Mouse (Mus musculus): ENCODE data around the gene Mrps18c. TPM values are rescaled to one million over a fixed set of nuclear protein-coding genes. Genes with fewer than 3 reads are reported as not detected.
A peak's percentile ranks its signal among the peaks of the same experiment; 100 is the strongest.

Mrps18c gene
- total RNA-seq (2021), result 10 to 100 TPM; 85.1 to 86.7 TPM
- long read RNA-seq, experiment 1, transcript Mrps18c-202 (5 exons, 460 nt), result minor isoform, 12 of 119 reads
- long read RNA-seq, experiment 1, transcript Mrps18c-201 (6 exons, 638 nt), result major isoform, 95 of 119 reads
- long read RNA-seq, experiment 1, partial matches to known transcripts, result 0 of 119 reads
- long read RNA-seq, experiment 1, other reads (novel, unspliced or antisense), result 9 of 119 reads
- long read RNA-seq, experiment 2, transcript Mrps18c-202 (5 exons, 460 nt), result minor isoform, 7 of 79 reads
- long read RNA-seq, experiment 2, transcript Mrps18c-201 (6 exons, 638 nt), result major isoform, 69 of 79 reads
- long read RNA-seq, experiment 2, partial matches to known transcripts, result 1 of 79 reads
- long read RNA-seq, experiment 2, other reads (novel, unspliced or antisense), result 1 of 79 reads

DNA sequence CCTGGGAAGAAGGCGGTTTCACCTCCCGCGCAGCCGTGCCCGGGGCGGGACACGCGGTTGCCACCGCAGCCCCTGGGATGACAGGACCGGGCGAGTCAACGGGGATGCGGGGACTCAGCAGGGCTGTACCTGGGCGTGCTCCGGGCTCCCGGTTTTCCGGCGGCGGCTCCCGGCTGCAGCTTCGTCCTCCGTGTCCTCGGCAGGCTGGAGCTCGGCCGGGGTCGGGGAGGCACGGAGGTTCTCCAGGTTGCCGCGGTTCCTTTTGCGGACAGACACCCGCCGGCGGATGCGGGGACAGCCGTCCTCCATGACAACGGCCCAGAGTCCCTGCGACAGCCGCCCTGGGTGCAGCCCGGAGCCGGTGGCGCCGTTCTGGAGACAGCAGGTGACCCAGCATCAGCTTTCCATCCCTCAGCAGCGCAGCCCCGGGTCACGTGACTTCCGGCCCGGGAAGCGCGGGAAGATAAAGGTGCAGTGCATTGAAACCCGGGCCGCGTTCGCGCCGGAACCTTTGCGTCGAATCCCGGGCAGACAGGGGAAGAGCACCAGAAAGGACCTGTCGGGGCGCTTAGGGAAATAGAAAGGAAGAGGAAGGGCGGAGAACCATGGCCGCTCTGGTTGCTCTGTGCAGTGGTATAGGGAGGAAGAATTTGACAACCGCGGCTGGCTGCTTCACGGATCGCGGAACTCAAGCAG is at the start of gene Mrps18c, which contains the start of gene Helq:
Mrps18c (plus strand) TSS at position 463 of the 696 bp plus-strand sequence.
Helq (minus strand) TSS at position 434 of the 696 bp plus-strand sequence.
- DNase-seq, result peak; percentile 90 to 91

GRCm38 (mm10) chr5:100750617-100751255 is 47.7 kb upstream of the Mrps18c start:
- DNase-seq, result peak in 1 of 2 experiments; percentile 10

DNA sequence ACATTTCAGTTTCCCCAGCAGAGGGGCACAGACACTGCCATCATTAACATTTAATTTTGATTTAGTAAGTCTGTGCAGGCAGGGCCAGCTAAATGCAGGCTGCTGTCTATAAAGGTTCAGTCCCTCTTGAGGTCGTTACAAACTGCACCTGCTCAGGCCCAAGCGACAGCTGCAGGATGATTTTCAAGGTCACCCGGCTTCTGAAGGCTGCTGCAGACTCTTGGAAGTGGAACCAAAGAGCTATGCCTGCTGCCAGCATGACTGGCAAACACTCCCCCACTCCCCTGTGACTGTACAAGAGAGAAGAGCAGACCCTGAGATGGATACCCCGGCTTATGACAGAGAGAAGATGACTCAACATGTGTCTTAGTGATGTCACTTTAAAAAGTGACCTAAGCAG is 46.8 kb upstream of the Mrps18c start:
- DNase-seq, result no peak

DNA sequence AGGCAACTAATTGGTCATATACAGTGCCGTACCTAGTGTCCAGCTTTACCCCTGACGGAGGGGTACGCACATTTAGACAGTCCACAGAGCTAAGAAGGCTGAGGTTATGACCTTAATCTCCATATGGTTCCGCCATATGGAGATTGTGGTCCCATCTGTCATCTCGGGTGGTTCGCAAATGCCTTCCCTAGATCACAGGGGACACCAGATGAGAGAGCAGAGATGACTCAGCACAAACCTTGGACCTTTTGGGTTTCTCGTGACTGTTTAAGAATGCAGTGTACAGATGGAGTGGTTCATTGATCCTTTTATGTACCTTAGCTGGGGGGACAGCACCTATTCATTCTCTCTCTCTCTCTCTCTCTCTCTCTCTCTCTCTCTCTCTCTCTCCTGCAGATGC is 45.0 kb upstream of the Mrps18c start:
- no peak for DNase-seq

DNA sequence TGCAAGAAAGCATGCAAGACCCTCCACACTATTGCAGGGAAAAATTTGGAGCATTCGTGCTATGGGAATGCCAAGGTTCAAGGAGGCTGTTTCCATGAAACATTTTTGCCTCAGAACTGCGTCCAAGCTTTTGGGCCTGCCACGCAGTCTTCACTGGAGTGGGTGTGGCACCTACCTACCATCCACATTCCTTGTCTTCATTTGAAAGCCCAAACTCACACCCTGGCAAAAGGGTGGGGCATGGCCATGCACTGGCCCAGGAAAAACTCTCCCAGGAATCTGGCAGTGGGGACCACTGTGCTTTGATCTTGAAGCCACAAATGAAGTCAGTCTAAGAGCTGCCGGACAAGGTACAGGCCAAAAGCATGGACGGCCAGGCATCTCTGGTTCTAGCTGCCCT is 40.3 kb upstream of the Mrps18c start:
- no peak for DNase-seq

DNA sequence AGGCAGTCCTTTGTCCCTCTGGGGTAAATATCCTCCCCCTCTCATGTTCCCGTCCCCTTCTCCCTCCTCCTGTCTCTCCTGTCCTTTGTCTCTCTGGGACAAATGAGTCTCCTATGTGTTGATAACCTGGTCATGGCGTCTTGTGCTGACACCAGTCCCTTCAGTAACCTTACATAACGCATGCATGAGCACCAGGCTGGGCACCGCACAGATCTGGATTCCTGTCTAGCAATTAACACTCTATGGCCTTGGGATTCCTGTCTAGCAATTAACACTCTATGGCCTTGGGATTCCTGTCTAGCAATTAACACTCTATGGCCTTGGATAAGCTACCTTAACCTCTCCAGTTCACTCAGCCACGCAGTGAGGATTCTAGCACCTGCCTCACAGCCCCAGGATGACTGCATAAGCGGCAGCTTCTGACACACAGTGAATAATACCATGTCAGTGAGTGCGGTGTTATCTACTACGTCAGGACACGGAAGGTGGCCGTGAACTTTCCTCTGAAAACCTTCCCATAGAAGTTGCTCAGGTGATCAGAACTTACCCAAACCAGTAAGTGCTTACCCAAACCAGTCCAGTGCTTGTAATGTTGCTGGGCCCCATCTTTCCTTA is 38.3 kb upstream of the Mrps18c start:
- DNase-seq, result no peak

GRCm38 (mm10) chr5:100761736-100762135 is 36.7 kb upstream of the Mrps18c start:
- DNase-seq, result no peak

GRCm38 (mm10) chr5:100766026-100766425 is 32.4 kb upstream of the Mrps18c start:
- no peak for DNase-seq

DNA sequence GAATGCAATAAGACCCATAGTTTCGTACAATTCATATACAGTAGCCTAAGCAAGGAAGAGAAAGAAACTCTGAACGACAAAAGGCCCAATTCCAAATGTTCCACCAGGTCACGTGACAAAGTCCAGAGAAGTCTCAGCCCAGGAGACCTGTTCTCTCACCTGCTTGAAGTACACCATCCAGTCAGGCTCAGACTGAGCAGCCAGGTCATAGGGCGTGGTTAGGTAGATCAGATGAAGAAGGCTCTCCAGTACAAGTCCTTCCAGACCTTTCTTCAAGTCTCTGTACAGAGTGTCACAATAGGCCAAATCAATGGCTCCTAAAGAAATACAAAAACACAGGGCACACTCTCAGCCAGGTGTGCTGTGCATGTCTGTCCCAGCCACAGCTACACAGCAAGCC is 26.9 kb upstream of the Mrps18c start:
- DNase-seq, result no peak

- no peak for DNase-seq
These were observed 22.5 kb upstream of the Mrps18c start for GRCm38 (mm10) chr5:100775778-100776404.

DNA sequence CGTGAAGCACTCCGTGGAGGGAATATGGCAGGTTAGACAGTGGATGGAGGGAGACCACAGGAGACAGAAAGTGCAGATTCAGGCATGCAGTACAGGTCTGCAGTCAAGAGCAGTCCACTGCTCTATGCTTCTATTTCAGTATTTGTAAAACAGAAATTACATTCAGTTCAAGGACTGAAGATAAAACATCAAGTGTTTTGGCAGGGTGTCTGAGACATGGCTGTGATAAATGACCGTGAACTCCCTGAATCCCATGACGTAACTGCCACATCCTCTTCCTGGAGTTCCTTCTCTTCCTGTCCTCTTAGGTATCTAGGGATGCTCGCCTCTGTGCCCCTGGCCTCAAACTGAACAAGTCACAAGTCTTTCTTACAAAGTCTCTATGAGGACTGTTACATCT is 21.5 kb upstream of the Mrps18c start:
- no peak for DNase-seq

- no peak for DNase-seq
These were observed 19.4 kb upstream of the Mrps18c start for GRCm38 (mm10) chr5:100779002-100779401.

GRCm38 (mm10) chr5:100787527-100787926 is 10.9 kb upstream of the Mrps18c start:
- DNase-seq, result no peak

DNA sequence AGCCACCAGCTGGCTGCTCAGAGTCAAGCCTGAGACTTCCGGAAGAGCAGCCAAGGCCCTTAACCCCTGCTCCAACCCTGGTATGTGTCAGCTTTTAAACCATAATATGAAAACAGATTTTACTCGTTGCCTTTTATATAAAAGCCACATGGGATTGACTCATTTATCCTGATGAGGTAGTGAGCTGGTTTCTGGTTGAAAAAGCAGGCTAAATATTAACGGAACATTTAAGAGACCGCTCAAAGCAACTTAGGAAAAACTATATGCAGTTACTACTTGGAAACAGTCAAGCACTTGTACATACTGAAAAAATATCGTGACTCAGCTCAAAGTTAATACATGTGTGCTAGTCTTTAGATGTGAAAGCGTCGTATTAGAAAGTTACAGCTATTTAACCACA is 6.2 kb upstream of the Mrps18c start:
- no peak for DNase-seq

GRCm38 (mm10) chr5:100794084-100794483 is 4.3 kb upstream of the Mrps18c start:
- DNase-seq, result no peak

- DNase-seq, result no peak
These were observed 19.9 kb downstream of the Mrps18c start for GRCm38 (mm10) chr5:100818341-100818740.

DNA sequence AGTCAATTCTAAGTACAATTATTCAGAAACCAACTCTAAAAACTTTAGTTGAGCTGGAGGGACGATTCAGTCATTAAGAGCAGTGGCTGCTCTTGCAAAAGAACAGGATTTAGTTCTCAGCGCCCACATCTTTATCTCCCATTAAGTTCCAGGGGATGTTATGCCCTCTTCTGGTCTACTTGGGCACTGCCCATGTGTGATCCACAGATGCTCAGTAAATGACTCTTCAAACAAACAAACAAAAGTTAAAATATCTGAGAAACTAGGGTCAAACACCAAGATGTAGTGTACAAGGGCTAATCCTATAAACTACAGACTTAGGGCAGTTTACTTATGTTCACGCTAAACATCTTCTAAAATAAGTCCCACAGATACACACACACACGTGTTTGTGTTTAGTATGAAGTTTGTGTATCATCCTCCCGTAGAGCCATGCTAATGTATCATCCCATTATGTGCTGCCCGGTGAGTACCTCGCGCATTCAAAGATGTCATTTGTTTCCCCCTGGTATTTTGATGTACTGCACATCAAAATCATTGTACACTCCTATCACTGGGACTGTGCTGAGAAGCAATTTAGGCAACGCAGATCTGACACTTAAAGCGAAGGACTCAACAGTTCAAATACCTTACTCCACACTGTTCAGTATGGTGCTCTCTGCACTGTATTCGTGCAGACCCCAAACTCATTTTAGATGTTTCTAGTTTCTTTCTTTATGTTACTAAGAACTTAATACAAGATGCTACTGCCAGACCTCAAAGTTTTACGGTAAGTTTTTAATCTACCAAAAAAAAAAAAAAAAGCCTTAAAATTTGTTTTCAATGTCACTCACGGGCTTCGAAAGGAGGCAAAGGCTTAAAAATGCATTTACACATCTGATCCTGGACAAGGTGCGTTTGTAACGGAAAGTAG is 21.4 kb downstream of the Mrps18c start:
- no peak for DNase-seq

DNA sequence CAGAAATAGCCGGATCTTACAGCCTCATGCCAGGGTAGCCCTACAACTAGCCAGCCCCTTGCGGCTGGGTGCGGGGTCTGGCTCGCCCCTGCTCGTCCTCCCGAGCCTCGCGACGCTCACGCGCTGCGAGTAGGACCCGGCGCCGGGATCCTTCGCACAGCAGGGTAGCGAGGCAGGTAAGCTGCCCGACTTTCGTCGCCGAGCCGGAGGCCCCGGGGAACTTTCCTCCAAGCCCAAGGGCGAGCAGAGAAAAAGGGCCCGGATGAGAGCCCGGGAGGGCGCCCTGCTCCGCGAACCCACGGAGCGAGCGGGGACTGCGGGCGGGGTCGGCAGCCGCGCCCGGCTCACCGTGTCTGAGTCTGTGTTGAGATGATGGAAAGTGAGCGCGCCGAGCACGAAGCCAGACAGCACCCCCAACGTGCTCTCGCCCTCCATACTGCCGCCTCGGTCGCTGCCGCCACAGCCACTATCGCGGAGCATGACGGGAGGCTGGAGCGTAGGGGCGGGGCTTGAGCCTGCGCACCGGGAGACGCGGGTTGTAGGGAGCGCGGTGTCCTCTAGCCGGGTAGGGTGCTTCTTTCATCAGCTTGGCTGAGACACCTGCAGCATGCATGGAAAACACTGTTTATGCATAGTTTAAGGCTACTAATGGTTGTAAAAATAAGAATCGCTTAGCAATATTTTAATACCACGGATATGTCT is 22.2 kb downstream of the Mrps18c start, which contains the start of gene Abraxas1:
Abraxas1 (minus strand) TSS at position 483 of the 702 bp plus-strand sequence.
- peak; percentile 92 to 95 for DNase-seq

DNA sequence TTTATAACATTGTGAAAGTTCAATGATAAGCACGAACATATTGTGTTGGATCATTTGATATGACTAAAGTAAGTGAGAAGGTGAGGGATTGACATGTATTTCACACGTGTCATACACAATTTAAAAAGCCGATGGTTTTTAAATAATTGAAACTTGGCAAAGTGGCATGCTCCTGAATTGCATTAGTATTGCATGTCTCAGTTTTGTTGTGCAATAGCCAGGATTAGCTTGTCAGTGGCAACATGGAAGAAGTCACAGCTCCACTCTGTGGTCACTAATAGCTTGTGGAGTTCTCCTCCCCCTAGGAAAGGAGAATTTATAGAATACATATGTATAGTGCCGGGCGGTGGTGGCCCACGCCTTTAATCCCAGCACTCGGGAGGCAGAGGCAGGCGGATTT is 22.9 kb downstream of the Mrps18c start:
- DNase-seq, result no peak

DNA sequence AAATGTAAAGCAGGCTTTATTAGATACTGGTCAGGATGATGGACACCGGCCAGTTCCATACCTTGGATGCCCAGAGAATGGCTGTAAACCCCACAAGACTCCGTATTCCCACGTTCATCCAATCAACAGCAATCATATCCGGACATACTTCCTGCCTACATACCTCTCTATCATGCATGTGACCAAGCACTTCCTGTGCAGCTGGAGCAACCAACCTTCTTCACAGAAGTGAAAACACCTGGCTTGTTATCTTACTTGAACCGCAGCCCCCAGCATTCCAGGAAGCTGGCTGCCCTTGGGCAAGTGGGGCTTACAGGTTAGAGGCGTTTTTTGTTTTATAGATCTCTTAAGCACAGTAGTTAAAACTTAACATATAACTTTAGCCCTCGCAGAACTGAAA is 24.4 kb downstream of the Mrps18c start:
- DNase-seq, result no peak

Data from heart, adult 18-20 months (tissue).